Mouse (Mus musculus): ENCODE results near the gene Nup107. TPM values are rescaled to one million over a fixed set of nuclear protein-coding genes. Genes with fewer than 3 reads are reported as not detected.

Gene Nup107
- polyA plus RNA-seq, 1 experiment from 2014 or later, result 45.1 TPM

GRCm38 (mm10) chr10:117798436-117799035 is 6.0 kb upstream of the Nup107 start:
- Histone ChIP-seq H3K36me3 (no peaks in the 10 kb centered on the region), H3K27me3 (no peaks in the 10 kb centered on the region), H3K4me2 (replicated peaks) (no peak overlapping the region), H3K27ac (no peak overlapping the region), H3K4me1 (replicated peaks) (no peaks in the 10 kb centered on the region), H3K9me3 (no peaks in the 10 kb centered on the region), H3K4me3 (replicated peaks) (no peak overlapping the region), H3K9ac (replicated peaks) (no peak overlapping the region)
- 86% methylated on average over 6 of the region's 6 CpGs for WGBS
- no peak for ATAC-seq

- H3K4me3 ChIP-seq (replicated peaks), result no peak overlapping the region
- H3K9ac ChIP-seq (replicated peaks), result no peak overlapping the region
- H3K4me1 ChIP-seq (replicated peaks), result peaks cover 5% of the 10 kb centered on the region
- H3K9me3 ChIP-seq, result no peaks in the 10 kb centered on the region
- no peak for ATAC-seq
- 84% methylated on average over 7 of the region's 7 CpGs for WGBS
- no peak overlapping the region for H3K4me2 ChIP-seq (replicated peaks)
- no peaks in the 10 kb centered on the region for H3K27me3 ChIP-seq
- no peak overlapping the region for H3K27ac ChIP-seq
- no peaks in the 10 kb centered on the region for H3K36me3 ChIP-seq
Measured at GRCm38 (mm10) chr10:117797684-117798083, 5.2 kb upstream of the Nup107 start.

- Histone ChIP-seq H3K4me3 (replicated peaks) (no peak overlapping the region), H3K4me1 (replicated peaks) (peaks cover 5% of the 10 kb centered on the region), H3K4me2 (replicated peaks) (no peak overlapping the region), H3K27me3 (no peaks in the 10 kb centered on the region), H3K27ac (no peak overlapping the region), H3K9ac (replicated peaks) (no peak overlapping the region), H3K36me3 (no peaks in the 10 kb centered on the region), H3K9me3 (no peaks in the 10 kb centered on the region)
- WGBS, result 93% methylated on average over 12 of the region's 12 CpGs
- no peak for ATAC-seq
Measured at GRCm38 (mm10) chr10:117797106-117797505, 4.6 kb upstream of the Nup107 start.

DNA sequence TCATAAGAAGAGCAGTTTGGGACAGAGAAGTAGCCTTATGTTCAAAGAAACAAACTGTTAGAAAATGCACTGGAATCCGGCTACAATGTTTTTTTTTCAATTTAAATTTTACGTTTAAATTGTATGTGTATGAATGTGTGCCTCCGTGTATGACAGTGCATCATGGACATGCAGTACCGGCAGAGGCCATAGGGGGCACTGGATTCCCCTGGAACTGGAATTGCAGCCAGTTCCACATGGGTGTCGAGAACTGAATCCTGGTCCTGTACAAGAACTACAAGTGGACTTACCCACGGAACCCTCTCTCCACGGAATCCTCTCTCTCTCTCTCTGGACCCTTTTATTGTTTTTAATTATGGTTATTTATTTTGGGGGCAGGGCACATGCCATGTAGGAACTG is 3.7 kb upstream of the Nup107 start:
- Histone ChIP-seq H3K4me2 (replicated peaks) (no peak overlapping the region), H3K9ac (replicated peaks) (no peak overlapping the region), H3K4me1 (replicated peaks) (peaks cover 14% of the 10 kb centered on the region), H3K36me3 (no peaks in the 10 kb centered on the region), H3K9me3 (no peaks in the 10 kb centered on the region), H3K27ac (no peak overlapping the region), H3K4me3 (replicated peaks) (no peak overlapping the region), H3K27me3 (no peaks in the 10 kb centered on the region)
- no peak for ATAC-seq
- WGBS, result 96% methylated on average over 7 of the region's 7 CpGs

DNA sequence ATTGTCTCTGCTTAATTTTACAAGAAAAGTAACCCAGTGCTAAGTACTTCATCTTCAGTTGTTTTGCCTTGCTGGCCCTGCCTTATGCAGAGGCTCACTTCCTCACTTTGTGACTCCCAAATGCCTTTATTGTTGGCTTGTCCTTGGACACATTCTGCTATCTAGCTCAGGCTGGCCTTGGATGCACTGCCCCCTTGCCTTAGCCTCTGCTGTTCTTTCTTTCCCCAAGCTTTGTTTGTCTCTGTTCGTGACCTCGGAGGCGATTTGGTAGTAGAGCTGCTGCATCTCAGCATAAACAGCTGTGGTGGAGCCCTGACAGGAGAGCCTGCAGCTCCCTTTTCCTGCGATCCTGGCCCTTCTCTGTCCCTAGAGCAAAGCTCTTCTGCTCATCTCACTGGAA is 2.7 kb upstream of the Nup107 start:
- no peaks in the 10 kb centered on the region for H3K9me3 ChIP-seq
- no peak overlapping the region for H3K27ac ChIP-seq
- H3K4me2 ChIP-seq (replicated peaks), result no peak overlapping the region
- 0 out of 2 replicates have a peak, but pooled peaks cover under 1% of the 10 kb centered on the region for H3K36me3 ChIP-seq
- H3K4me3 ChIP-seq (replicated peaks), result no peak overlapping the region
- H3K4me1 ChIP-seq (replicated peaks), result peaks cover 19% of the 10 kb centered on the region
- 86% methylated on average over 4 of the region's 4 CpGs for WGBS
- H3K27me3 ChIP-seq, result no peaks in the 10 kb centered on the region
- H3K9ac ChIP-seq (replicated peaks), result no peak overlapping the region
- no peak for ATAC-seq

DNA sequence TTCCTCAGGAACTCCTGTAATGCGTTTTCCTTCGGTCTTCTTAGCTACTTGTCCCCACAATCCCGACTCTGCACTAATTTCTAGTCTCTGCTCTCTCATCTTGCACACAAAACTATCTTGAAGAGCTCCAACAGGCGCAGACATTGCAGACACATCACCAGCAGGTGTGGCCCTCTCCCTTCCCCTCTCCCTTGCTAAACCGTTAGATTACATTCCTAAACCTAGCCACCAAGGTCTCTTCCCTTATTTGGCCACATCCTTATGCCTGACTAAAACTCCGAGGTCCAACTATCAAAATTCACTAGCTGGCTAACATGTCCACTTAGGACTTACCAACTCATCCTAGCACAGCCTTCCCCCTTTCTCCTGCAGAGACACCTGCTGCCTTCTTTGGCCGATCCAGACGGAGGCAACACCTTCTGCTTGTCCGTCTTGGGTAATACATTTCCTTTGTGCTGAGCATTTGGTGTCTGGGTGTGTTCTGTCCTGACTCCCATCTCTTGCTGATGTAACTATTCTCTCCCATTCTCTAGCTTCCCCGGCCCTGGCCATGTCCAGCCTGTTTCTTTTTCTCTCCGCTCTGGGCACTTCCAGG is 1.0 kb upstream of the Nup107 start:
- ATAC-seq, result no peak
- H3K4me3 ChIP-seq (replicated peaks), result peak overlapping the region; percentile 85
- H3K27me3 ChIP-seq, result no peaks in the 10 kb centered on the region
- H3K9me3 ChIP-seq, result no peaks in the 10 kb centered on the region
- peak overlapping the region; percentile 84 for H3K4me2 ChIP-seq (replicated peaks)
- H3K4me1 ChIP-seq (replicated peaks), result peaks cover 19% of the 10 kb centered on the region
- 0 out of 2 replicates have a peak overlapping the region, but pooled peaks have one; percentile 56 for H3K9ac ChIP-seq (replicated peaks)
- 0 out of 2 replicates have a peak, but pooled peaks cover 5% of the 10 kb centered on the region for H3K36me3 ChIP-seq
- H3K27ac ChIP-seq, result no peak overlapping the region
- 84% methylated on average over 11 of the region's 11 CpGs for WGBS

- H3K4me3 ChIP-seq (replicated peaks), result peak overlapping the region; percentile 85
- peaks cover 24% of the 10 kb centered on the region for H3K36me3 ChIP-seq
- H3K4me2 ChIP-seq (replicated peaks), result peak overlapping the region; percentile 84
Measured at GRCm38 (mm10) chr10:117791171-117791470, 1.4 kb downstream of the Nup107 start.

GRCm38 (mm10) chr10:117790421-117791170 is 1.9 kb downstream of the Nup107 start:
- Histone ChIP-seq H3K27ac (no peak overlapping the region), H3K4me2 (replicated peaks) (no peak overlapping the region), H3K9me3 (no peaks in the 10 kb centered on the region), H3K36me3 (peaks cover 30% of the 10 kb centered on the region), H3K27me3 (no peaks in the 10 kb centered on the region), H3K4me1 (replicated peaks) (peaks cover 19% of the 10 kb centered on the region), H3K4me3 (replicated peaks) (no peak overlapping the region), H3K9ac (replicated peaks) (no peak overlapping the region)
- 93% methylated on average over 17 of the region's 17 CpGs for WGBS
- no peak for ATAC-seq

More at GRCm38 (mm10) chr10:117791171-117791470, 1.4 kb downstream of the Nup107 start:
- H3K9me3 ChIP-seq, result no peaks in the 10 kb centered on the region
- H3K4me1 ChIP-seq (replicated peaks), result peaks cover 19% of the 10 kb centered on the region
- H3K27me3 ChIP-seq, result no peaks in the 10 kb centered on the region
- WGBS, result 91% methylated on average over 2 of the region's 2 CpGs
- H3K27ac ChIP-seq, result no peak overlapping the region
- H3K9ac ChIP-seq (replicated peaks), result no peak overlapping the region
- no peak for ATAC-seq

GRCm38 (mm10) chr10:117790011-117790410 is 2.5 kb downstream of the Nup107 start:
- WGBS, result 98% methylated on average over 1 of the region's 1 CpGs
- H3K4me3 ChIP-seq (replicated peaks), result no peak overlapping the region
- H3K27ac ChIP-seq, result no peak overlapping the region
- H3K4me1 ChIP-seq (replicated peaks), result peaks cover 19% of the 10 kb centered on the region
- H3K9me3 ChIP-seq, result no peaks in the 10 kb centered on the region
- no peak for ATAC-seq
- H3K27me3 ChIP-seq, result no peaks in the 10 kb centered on the region
- peaks cover 34% of the 10 kb centered on the region for H3K36me3 ChIP-seq
- no peak overlapping the region for H3K4me2 ChIP-seq (replicated peaks)
- H3K9ac ChIP-seq (replicated peaks), result no peak overlapping the region

GRCm38 (mm10) chr10:117784646-117785045 is 7.9 kb downstream of the Nup107 start:
- no peaks in the 10 kb centered on the region for H3K9me3 ChIP-seq
- peaks cover 75% of the 10 kb centered on the region for H3K36me3 ChIP-seq
- H3K4me3 ChIP-seq (replicated peaks), result no peak overlapping the region
- no peaks in the 10 kb centered on the region for H3K4me1 ChIP-seq (replicated peaks)
- H3K27me3 ChIP-seq, result no peaks in the 10 kb centered on the region
- H3K27ac ChIP-seq, result no peak overlapping the region
- ATAC-seq, result no peak
- no peak overlapping the region for H3K9ac ChIP-seq (replicated peaks)
- H3K4me2 ChIP-seq (replicated peaks), result no peak overlapping the region
- 96% methylated on average over 7 of the region's 7 CpGs for WGBS

DNA sequence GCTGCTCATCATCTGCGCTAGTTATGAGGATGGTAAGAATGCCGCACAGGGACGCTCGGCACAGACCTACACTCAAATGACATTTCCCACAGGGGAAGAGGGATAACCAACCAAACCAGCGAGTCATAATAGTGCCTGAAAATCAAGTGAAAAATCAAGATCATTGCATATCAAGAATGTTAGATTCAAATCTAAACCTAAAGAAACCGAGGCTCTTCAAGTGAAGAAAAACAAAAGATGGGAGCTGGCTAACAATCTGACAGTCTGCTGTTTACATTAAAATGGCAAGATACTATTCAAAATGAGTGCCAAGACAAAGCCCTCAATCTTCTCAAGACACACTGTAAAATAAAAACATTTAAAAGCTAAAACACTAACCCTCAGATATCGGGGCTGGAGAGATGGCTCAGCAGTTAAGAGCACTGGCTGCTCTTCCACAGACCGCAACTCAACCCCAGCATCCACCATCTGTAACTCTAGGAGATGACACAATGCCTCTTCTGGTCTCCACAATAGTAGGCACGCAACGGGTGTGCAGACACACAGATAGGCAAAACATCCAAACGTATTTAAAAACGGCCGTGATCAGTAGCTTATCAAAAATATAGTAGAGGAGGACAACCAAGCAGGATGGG is 8.6 kb downstream of the Nup107 start:
- no peaks in the 10 kb centered on the region for H3K4me1 ChIP-seq (replicated peaks)
- WGBS, result 95% methylated on average over 13 of the region's 13 CpGs
- H3K9ac ChIP-seq (replicated peaks), result no peak overlapping the region
- no peak overlapping the region for H3K4me3 ChIP-seq (replicated peaks)
- H3K27ac ChIP-seq, result no peak overlapping the region
- no peaks in the 10 kb centered on the region for H3K9me3 ChIP-seq
- no peak for ATAC-seq
- no peak overlapping the region for H3K4me2 ChIP-seq (replicated peaks)
- peaks cover 79% of the 10 kb centered on the region for H3K36me3 ChIP-seq
- H3K27me3 ChIP-seq, result no peaks in the 10 kb centered on the region

Measured in midbrain, embryonic 13.5 days (tissue).